Mouse (Mus musculus) testis, adult 2 months (tissue): ENCODE measurements at regions not wholly inside any gene's neighbourhood (a gene's known extent, or its start where the extent isn't known, plus 50 kb on each side); places are given as distances from the start of the nearest gene placed in this dataset.

Source experiments
- H3K27ac ChIP-seq: fragments of 200-500 bp; 2 replicates; pipeline ENCODE4 v1.5.1; 2012; ENCODE audit warnings: low read depth, low read length; ENCODE audit not compliant: control insufficient read depth, insufficient read depth
- H3K27me3 ChIP-seq: fragments of 200-500 bp; 2 replicates; pipeline ENCODE4 v1.6.1; 2012; ENCODE audit warnings: mild to moderate bottlenecking, low read length, moderate library complexity; ENCODE audit not compliant: control insufficient read depth, insufficient read depth
- H3K36me3 ChIP-seq: fragments of 200-500 bp; 2 replicates; pipeline ENCODE4 v1.6.1; 2012; ENCODE audit warnings: mild to moderate bottlenecking, low read length; ENCODE audit not compliant: control insufficient read depth, insufficient read depth
- H3K4me1 ChIP-seq: fragments of 200-500 bp; 2 replicates; pipeline ENCODE4 v1.6.1; 2012; ENCODE audit warnings: low read length; ENCODE audit not compliant: control insufficient read depth, insufficient read depth
- H3K4me3 ChIP-seq: fragments of 200-500 bp; 2 replicates; pipeline ENCODE4 v1.5.1; 2012; ENCODE audit warnings: low read depth, mild to moderate bottlenecking, low read length, moderate library complexity, mixed read lengths; ENCODE audit not compliant: control insufficient read depth
- CTCF ChIP-seq: fragments of 200-500 bp; IDR thresholded peaks from 2 replicates; pipeline ENCODE4 v1.5.1; 2012; ENCODE audit warnings: low read depth, mild to moderate bottlenecking, inconsistent platforms, low read length, moderate library complexity; ENCODE audit not compliant: control insufficient read depth, insufficient read depth, insufficient replicate concordance
- POLR2A ChIP-seq: fragments of 200-500 bp; IDR thresholded peaks from 2 replicates; pipeline ENCODE4 v1.6.1; 2012; ENCODE audit warnings: low read depth, mild to moderate bottlenecking, inconsistent platforms, low read length, moderate library complexity; ENCODE audit not compliant: control insufficient read depth

DNA sequence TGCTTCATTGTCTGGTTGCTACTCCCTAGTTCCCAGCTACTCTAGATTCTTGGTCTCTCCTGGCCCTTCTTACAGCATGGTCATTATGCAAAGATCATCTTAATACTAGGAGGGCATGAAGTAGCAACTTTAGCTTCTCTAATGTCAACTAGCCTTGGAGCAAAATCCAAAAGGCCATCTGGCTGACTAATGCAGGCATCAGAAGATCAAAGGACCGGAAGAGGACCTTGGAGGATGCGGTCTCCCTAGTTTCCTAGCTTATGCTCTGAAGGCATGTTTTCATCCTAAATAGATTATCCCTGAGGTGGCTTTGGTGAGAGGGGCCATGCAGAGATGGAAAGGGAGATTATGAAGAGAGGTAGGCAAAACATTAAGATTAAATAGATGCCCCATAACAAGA is 75.7 kb upstream of the Frmd6 start:
- H3K36me3 ChIP-seq, result no peaks in the 10 kb centered on the region
- H3K27me3 ChIP-seq, result no peaks in the 10 kb centered on the region
- no peak overlapping the region for H3K27ac ChIP-seq
- peaks cover 5% of the 10 kb centered on the region for H3K4me1 ChIP-seq
- H3K4me3 ChIP-seq, result no peak overlapping the region
- TF ChIP-seq CTCF (no peak), POLR2A (no peak)

DNA sequence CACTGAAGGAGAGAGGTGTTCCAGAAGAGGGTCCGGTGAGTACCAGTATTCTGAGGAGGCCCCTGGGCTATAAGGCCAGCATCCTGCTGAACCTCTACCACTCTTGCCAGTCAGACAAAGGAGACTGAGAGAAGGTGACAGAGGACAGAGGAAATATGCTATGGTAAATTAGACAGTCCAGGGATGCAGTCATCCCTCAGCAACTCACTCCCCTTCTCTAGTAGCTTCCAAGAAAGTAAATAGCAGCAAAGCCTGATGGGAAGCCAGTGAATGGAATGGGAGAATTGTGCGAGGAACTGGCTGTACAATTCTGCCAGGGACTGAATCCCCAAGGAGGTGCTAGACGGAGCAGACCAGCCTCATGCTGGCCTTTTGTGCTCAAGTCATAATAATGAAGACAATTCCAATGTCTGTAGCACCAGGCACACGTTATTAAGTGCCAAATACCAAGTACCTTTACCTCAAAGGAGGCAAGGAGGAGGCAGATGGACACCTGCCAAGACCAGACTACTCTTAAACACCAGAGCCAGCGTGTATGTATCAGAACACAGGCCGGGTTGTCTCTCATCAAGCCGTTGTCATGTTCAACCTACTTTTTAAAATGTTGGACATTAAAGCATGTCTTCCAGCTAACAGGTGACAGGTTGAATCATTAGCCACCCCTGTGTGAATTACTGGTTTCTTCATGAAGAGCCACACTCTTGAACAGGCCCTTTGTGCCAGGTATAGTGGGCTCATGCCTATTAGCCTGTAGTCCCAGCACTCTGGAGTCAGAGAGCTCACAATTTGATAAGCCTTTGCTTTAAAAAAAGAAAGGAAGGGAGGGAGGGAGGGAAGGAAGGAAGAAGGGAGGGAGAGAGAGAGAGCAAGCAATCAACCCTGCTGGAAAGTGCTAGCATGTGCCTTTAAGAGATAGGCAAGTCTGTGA is 74.4 kb upstream of the Frmd6 start:
- Histone ChIP-seq H3K27me3 (no peaks in the 10 kb centered on the region), H3K4me3 (no peak overlapping the region), H3K27ac (no peak overlapping the region; the same call in 1 of the 2 replicates), H3K4me1 (peaks cover 5% of the 10 kb centered on the region), H3K36me3 (no peaks in the 10 kb centered on the region)
- no peak for TF ChIP-seq POLR2A
- TF ChIP-seq CTCF, result no peak

GRCm38 (mm10) chr12:70752266-70752910 is 72.9 kb upstream of the Frmd6 start:
- Histone ChIP-seq H3K4me3 (no peak overlapping the region), H3K4me1 (peaks cover 5% of the 10 kb centered on the region), H3K36me3 (no peaks in the 10 kb centered on the region), H3K27me3 (no peaks in the 10 kb centered on the region), H3K27ac (no peak overlapping the region)
- TF ChIP-seq CTCF (no peak), POLR2A (no peak)

- H3K27me3 ChIP-seq, result no peaks in the 10 kb centered on the region
- H3K27ac ChIP-seq, result no peak overlapping the region
- no peak overlapping the region for H3K4me3 ChIP-seq
These were observed 72.4 kb upstream of the Frmd6 start for GRCm38 (mm10) chr12:70752911-70753290.

GRCm38 (mm10) chr12:70753458-70753857 is 71.9 kb upstream of the Frmd6 start:
- Histone ChIP-seq H3K27ac (no peak overlapping the region), H3K36me3 (no peaks in the 10 kb centered on the region), H3K4me3 (no peak overlapping the region), H3K4me1 (peaks cover 5% of the 10 kb centered on the region), H3K27me3 (no peaks in the 10 kb centered on the region)
- TF ChIP-seq CTCF (no peak), POLR2A (no peak)

More at GRCm38 (mm10) chr12:70752911-70753290, 72.4 kb upstream of the Frmd6 start:
- no peaks in the 10 kb centered on the region for H3K36me3 ChIP-seq
- no peak for TF ChIP-seq CTCF
- TF ChIP-seq POLR2A, result no peak
- H3K4me1 ChIP-seq, result peaks cover 5% of the 10 kb centered on the region

- H3K27me3 ChIP-seq, result no peaks in the 10 kb centered on the region
- no peaks in the 10 kb centered on the region for H3K36me3 ChIP-seq
- no peaks in the 10 kb centered on the region for H3K4me1 ChIP-seq
- TF ChIP-seq CTCF, result no peak
- TF ChIP-seq POLR2A, result no peak
- no peak overlapping the region for H3K4me3 ChIP-seq
- H3K27ac ChIP-seq, result no peak overlapping the region
These were observed 67.2 kb upstream of the Frmd6 start for GRCm38 (mm10) chr12:70758080-70758479.

DNA sequence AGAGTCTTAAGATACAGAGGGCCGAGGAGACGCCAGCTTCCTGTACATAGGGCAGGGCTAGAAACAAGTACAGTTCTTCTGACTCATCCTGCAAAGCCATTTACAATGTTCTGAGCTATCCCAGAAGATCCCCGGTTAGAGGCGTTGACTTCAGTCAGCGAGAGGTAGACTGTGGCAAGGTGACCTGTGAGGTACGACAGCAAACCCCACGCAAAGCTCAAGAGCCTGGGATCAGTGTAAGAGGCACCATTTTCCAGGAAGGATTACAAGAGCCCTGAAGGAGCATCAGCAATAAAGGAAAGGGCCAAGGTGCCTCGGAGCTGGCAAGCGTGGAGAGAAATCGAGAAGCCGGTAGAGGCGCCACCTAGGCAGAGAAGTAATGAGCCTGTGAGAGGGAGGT is 61.8 kb upstream of the Frmd6 start:
- Histone ChIP-seq H3K27ac (no peak overlapping the region), H3K4me3 (no peak overlapping the region), H3K36me3 (no peaks in the 10 kb centered on the region), H3K27me3 (no peaks in the 10 kb centered on the region), H3K4me1 (no peaks in the 10 kb centered on the region)
- TF ChIP-seq CTCF (no peak), POLR2A (no peak)
